Mouse (Mus musculus) ES-Bruce4 (cell line): Measurements from ENCODE around the gene Uqcc1.

Experiments used
- CTCF ChIP-seq: IDR thresholded peaks from one replicate; pipeline ENCODE4 v1.8.1; 2011; ENCODE audit warnings: low read depth, low read length
- POLR2A ChIP-seq: IDR thresholded peaks from one replicate; pipeline ENCODE4 v1.8.1; 2011; ENCODE audit warnings: low read length; ENCODE audit not compliant: insufficient read depth

DNA sequence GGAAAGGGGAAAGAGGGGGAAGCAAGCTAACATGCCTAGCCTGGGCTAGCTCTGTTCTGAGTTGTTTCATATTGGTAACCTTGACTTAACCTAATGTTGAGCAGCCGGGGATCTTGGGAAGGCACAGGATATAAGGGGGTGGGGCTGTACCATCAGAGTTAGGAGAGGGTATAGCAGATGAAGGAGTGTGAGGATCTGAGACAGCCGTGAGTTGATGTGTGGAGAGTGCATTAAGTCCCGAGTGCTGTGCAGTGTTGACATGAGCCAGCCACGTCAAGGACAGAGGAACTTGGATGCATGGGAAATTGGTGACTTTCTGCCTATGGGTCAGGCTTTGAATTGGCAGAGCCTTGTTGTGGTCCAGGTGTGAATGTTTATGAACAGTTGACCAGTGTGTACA lies 117.5 kb downstream of the Uqcc1 start:
- no peak for TF ChIP-seq POLR2A
- TF ChIP-seq CTCF = no peak
